Mouse (Mus musculus) cerebellum, adult 11 months (tissue): ENCODE measurements around the gene Cntn5.
"Not testable (repeated sequence)": the region's sequence is repeated elsewhere in the genome, so short reads cannot be mapped to it uniquely, and the experiment has no call there.

ENCODE experiments used
- DNase-seq: peaks from one replicate; pipeline ENCODE4 v3.0.0; 2022

Cntn5 gene

DNA sequence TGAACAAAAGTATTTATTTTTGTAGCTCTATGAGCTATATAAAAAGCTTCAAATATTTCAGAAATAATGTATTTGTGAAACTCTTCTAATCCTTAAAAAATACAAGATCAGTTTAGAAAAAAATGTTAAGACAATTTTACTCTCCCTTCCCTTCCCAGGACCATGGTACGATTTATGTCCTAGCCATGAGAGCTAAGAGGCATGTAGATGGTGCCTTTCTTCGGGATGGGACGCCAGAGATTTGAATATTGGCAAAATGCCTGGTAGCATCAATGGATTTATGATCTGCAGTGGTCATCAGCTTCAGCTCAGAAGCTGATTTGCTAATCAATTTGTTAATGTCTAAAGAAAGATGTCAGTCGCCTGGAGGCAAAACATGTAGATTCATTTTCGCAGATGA lies 258.6 kb downstream of the Cntn5 start:
- DNase-seq: no peak

DNA sequence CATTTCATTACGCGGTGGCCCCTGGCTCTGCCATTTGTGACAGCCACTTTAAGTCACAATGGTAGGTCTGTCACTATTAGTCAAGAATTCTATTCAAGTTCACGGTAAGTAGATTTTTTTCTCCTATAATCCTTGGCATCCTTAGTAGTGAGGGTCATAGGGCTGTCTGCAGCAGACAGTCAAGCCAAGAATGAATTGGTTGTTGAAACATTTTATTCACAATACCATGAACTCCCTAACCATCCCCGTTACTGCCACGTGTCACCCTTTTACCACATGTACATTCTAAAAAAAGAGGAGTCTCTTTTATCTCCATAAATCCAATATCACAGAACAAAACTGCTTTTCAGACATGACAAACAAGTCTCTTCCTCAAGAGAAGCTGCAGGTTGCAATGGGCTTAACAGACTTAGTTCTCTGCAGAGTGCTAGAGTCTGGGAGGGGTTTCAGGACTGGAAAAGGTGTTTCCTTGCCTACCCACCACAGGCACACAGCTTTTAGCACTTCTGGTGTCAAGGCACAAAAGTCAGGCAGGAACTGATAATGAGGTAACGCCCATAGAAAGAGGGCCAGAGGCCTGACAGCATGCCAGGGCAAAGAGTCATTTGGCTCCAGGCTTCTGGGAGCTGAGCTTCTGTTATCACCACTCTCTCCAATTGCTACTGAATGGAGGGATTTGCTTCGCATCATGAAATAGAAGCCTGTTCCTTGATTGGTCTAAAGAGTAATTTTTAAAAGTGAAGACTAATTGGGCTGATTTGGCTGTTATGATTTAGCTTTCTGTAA lies 259.3 kb downstream of the Cntn5 start:
- no peak for DNase-seq

- peak; percentile 54 for DNase-seq
These were observed 286.5 kb downstream of the Cntn5 start for GRCm38 (mm10) chr9:10618036-10618435.

DNA sequence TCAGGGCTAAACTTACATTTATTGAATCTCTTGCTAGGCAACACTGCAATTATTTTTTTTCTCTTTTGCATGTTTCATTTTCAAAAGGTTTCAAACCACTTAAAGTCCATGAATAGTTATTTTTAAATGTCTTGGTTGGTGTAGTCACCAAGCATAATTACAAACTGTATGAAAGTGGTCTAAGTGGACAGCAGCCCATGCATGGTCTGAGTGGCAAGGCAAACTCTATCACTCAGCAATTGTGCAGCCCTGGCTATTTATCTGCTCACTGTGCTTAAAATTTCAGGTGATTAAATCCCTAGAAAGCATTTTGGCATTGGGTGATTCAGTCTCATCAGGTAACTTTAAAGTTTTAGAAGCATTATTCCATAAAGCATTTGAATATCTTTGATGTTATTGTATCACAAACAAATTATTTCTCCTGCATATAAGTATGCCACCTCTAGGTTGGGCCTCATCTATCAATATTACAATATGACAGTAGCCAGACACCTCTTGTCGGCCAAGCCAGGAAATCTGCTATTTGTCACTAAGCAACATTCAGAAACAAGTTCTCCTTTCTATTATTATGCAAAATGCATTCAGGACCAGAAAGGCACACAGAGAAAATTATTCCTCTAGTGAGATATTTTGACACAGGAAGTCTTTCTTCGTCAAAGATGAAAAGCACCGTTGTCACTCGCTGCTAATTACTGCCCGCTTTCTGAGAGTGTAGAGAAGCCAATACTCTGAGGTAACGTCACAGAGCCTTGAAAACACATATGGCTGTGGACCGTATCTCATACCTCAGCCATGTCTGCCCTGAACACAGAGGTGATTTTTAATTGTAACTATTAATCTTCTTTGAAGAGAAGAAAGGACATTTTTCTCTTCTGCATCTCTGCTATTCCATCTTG lies 329.0 kb downstream of the Cntn5 start:
- no peak for DNase-seq

DNA sequence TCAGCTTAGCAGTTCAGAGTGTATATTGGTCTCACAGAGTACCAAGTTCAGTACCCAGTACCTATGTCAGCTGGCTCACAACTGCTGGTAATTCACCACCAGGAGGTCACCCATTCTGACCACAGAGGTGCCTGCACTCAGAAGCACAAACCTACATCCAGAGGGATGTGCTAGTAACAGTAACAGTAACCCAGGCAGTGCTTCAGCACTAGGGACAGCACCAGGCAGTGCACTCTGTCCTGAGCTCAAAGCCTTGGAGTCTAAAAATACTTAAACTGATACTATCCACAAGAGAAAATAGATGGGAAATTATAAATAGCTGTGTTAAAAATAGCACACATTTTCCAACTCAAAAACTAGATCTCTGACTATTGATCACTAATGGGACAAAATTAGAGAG lies 334.7 kb downstream of the Cntn5 start:
- no peak for DNase-seq

DNA sequence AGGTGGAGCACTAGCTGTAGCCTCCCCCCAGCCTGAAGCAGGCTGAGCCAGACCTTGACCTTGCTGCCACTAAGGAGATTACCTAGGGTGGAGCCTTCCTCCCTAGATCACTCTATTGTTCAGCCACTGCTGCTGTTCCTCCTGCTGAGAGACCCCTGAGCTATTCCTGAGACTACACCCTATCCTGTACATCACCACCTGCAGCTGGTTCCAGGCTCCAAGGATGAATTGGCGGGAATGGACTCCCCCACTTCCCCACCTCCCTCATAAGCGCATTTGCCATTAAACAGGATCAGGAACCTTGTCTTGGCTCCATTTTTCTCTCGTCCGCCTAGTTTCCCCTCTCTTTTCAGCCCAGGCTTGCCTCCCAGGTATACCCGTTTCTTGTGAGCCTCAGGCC lies 363.7 kb downstream of the Cntn5 start:
- DNase-seq: not testable (repeated sequence)

DNA sequence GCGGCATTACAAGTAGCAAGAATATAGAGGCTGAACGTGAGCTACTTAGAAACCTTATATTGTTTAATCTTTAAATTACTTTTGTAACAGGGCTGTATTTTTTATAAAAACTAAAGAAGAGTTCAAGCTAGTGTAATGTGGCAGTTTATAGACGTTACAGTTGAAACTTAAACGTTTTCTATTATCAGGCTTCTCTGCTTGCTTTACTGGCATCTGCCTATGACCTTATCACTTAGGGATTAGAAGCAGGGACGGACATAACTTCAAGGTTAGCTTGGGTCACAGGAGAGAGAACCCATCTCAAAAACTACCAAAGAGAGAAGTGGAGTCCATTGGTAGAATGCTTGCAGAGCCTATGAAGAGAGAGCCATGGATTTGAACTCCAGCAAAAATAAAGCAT lies 372.3 kb downstream of the Cntn5 start:
- DNase-seq: no peak

- no peak for DNase-seq
These were observed 373.5 kb downstream of the Cntn5 start for GRCm38 (mm10) chr9:10531087-10531486.

DNA sequence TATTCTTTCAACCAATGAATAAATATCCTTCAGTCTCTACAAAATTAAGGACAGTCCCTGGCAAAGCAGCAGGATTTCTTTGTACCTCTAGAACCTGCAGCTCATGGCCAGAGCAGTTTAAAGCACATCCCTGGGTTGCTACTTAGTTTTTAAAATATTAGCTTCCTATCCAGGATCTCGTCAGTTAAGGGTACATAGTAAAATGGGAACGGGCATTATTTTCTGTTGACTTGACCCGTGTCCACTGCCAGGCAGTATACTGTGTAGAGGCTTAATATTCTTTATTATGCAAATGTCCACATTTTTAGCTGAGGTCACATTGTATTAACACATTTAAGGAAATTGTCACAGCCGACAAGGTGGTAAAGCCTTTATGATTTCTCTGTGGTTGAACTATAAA lies 375.0 kb downstream of the Cntn5 start:
- no peak for DNase-seq

DNA sequence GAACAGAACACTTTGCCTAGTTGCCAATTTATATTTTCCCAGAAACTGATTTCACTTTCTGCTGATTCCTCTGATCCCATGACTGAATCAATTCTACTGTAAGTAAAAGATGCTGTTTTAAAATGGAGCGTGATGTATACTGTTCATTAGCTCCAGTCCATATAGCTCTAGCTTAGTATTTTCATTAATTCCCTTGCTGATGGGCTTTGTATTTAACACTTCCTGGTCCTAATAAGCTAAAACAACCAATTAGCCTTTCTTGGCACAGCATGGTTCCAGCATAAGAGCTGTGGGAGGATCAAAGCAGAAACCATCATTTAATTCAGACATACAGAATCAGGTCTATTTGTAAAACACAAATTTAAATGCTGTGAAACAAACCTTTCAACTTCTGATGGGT lies 375.5 kb downstream of the Cntn5 start:
- DNase-seq: no peak

- DNase-seq: no peak
These were observed 375.9 kb downstream of the Cntn5 start for GRCm38 (mm10) chr9:10528692-10529091.

DNA sequence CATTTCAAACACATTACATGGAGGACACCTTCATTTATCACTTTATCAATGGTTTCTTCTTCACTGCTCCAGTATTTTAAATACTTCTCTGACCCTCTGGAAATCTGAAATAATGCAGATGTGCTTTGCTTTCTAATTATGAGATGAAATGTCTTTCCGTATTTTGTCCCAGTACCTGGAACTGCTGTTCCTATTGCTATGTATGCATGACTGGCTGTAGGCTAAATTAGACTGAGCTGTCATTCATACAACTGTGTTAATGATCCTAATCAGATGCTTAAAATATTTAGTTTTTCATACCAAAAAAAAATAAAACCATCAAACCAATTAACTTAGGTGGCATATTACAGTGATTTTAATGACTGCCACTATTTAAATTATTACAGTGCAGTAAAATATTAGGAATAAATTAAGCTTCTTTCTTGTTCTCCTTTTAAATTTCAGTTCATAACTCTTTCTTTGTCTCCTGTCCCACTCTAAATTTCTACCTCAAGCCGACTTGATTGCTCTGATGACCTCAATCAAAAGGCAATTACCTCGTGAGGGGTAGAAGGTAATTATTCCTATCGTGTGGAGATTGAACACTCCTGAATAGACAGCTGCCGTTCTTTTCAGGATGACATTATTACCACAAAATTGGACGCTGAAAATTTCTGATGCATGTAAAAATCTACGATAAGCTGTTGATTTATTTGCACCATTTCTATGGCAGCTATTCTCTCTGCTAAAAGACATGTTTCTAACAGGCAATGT lies 378.5 kb downstream of the Cntn5 start:
- DNase-seq: no peak

GRCm38 (mm10) chr9:10522604-10523003 lies 382.0 kb downstream of the Cntn5 start:
- DNase-seq: no peak

DNA sequence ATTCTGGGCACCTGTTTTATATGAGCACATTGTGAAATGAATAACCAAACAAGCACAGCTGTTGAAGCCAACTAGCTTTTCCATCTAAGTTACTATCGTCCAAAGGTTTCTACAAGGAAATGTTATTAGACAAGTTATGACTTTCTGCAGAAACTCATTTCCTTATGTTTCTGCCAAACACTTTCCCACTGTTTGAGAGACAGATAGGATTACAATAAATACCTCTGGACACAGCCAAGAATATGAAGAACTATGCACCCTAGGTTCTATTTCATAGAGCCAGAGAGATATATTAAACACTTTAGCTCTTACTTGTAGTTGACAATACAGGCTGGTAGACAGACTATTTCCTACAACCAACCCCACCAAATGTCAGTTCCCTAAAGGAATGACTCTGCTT lies 383.5 kb downstream of the Cntn5 start:
- no peak for DNase-seq

GRCm38 (mm10) chr9:10492243-10492642 lies 412.3 kb downstream of the Cntn5 start:
- no peak for DNase-seq

DNA sequence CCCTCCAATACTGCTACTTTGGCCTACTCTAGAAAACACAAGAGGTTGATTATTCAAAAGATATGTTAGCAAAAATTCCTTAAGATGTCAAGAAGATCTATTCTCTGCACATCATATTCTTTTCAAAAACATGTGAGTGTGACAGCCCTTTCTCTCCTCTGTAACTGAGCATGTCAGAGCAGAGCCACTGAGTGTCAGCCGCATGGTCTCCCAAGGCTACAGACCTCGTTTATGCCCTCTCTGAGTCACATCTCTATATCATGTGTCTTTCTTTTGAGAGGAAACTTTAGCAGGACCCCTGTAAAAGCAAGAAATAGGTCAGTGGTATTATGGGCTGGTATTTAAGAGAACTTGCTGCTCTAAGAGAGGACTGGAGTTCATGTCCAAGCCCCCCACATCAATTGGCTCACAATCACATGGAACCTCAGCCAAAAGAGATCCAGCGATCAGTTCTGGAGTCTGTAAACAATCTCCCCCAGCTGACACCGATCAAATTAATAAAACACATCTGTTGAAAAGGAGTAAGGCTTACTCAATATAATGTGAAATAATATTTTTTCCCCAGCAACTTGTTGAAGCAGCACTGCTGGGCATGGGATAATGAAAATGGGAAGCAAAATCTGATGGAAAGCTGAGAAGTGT lies 433.0 kb downstream of the Cntn5 start:
- DNase-seq: no peak

GRCm38 (mm10) chr9:10464758-10465157 lies 439.8 kb downstream of the Cntn5 start:
- no peak for DNase-seq

GRCm38 (mm10) chr9:10457900-10458299 lies 446.7 kb downstream of the Cntn5 start:
- DNase-seq: no peak

- no peak for DNase-seq
These were observed 455.5 kb downstream of the Cntn5 start for GRCm38 (mm10) chr9:10448987-10449563.

GRCm38 (mm10) chr9:10447220-10447837 lies 457.2 kb downstream of the Cntn5 start:
- no peak for DNase-seq

- no peak for DNase-seq
These were observed 492.5 kb downstream of the Cntn5 start for GRCm38 (mm10) chr9:10412075-10412474.

GRCm38 (mm10) chr9:10400099-10400498 lies 504.5 kb downstream of the Cntn5 start:
- DNase-seq: no peak
